Mouse (Mus musculus): ENCODE data around the gene Mybpc2.

Gene Mybpc2

DNA sequence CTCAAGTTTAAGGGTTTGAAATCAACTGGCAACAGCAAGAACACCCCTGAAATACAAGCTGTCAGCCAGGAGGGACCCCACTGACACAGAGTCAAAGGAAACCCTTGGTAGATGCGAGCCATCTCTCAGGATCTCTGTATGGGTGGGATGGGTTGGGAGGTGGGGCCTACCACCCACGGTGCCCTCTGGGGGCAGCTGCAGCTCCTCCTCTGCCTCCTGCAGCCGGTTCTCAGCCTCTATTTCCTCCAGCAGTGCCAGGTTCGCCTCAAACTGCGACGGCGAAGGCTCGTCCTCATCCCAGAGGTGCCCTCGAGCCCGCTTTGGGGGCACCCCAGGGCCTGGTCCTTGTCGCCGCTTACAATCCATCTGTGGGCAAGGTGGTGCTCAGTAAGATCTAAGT lies 18.6 kb upstream of the Mybpc2 start:
- no peak for DNase-seq

DNA sequence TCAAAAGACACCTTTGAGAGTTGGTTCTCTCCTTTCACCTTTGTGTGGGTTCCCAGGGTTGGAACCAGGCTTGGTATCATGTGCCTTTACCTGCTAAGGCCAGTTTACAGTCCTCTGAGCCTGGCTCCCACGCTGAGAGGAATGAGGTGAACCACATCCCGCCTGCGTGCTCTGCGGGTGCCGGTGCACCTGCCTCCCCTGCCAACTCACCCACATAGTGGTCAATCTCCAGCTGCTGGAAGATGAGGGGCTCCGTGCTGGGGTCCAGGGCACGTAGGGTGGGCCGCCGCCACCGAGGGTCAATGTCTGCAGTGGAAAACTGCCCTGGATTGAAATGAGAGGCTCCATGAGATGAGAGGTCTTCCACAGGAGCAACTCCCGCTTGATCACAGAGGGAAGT lies 18.1 kb upstream of the Mybpc2 start:
- DNase-seq: no peak

GRCm38 (mm10) chr7:44538756-44539624 lies 14.5 kb upstream of the Mybpc2 start:
- DNase-seq: no peak

GRCm38 (mm10) chr7:44537496-44537895 lies 13.0 kb upstream of the Mybpc2 start:
- DNase-seq: peak; percentile 81

- no peak for DNase-seq
These were observed 12.6 kb upstream of the Mybpc2 start for GRCm38 (mm10) chr7:44537009-44537408.

GRCm38 (mm10) chr7:44536590-44536968 lies 12.1 kb upstream of the Mybpc2 start:
- DNase-seq: peak; percentile 86

DNA sequence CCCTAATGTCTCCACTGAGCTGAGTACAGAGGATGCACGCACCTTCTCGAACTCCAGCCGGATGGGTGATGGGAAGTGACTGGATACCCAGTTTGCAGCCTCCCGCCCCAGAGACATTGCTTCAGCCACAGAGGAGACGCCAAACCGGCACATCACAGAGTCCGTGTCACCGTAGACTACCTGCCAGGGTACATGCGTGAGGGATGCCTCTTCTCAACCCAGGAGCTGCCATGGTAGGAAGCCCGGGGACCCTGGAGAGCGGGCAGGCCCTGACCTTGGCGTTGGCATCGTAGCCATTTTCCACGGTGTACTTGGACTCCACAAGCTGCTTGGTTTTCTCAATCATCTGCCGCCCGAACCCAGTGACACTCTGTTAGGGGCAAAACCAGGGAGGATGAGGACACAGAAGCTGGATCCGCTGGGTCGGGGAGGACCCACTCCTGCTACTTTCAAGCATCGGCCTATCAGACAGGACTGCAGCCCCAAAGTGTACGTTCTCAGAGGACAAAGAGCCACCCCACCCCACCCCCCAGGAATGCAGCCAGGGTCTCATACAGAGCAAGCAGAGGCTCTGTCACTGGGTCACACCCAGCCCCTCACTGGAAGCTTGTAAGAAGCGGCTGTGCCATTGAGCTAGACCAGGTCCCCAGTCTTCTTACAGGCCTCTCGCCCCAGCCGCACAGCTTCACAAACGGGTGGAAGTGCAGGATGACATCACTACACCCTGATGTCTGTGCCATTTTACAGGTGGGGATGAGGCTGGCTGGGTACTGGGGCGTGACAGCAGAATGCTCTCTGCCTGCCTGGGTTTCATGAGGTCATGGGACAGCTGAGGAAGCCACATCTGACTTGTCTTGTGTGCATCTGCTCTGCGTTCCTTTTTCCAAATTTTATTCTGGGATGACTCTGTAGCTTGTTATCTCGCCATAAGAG lies 11.5 kb upstream of the Mybpc2 start:
- DNase-seq: no peak

DNA sequence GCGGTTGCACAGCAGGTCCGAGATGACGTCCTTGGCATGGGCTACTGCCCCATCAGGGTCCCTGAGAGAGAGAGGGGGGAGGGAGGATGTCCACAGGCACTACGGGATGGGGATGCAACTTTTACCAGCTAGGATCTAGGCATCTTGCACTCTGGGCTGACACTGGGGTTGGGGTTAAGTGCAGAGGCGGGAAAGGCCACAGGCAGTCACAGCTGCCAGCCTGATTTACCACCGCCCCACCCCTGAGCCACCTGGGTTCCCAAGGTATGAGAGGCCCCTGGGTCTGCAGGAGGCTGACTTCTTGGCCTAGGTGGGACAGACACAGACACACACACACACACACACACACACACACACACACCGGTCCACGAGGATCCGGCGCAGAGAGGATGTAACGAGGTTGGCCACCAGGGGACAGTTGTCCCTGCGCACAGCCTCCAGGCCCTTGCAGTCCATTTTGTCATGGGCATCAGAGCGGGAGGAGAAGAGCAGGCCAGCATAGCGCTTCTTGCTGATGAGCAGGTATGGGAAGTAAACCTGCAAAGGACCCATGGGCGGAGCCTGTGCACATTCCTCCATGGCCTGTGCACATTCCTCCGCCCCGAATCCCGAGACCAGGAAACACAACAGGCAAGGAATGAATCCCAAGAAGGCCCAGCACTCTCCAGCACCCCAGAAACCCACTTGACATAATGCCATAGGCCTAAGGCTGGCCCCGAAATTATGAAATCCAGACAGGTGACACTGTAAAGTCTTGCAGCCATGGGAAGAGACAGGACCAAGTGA lies 10.4 kb upstream of the Mybpc2 start:
- DNase-seq: no peak

DNA sequence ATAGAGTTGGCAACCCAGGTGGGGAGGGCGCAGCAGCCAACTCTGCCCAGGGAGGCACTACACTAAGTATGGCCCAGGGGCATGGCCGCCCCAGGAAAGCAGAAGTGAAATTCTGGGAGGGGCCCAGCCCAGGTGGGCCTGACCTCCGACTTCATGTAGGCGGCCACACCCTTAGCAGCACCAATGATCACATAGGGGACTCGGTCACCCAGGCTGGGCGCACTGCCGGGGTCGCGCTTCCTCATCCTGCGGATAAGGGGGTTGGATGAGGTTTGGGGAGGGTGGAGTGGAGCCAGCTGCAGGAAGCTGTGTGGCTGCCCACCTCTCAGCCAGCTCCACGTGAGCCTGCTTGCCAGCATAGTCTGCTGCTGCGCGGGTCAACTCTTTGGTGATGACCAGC lies 9.8 kb upstream of the Mybpc2 start:
- no peak for DNase-seq

- DNase-seq: no peak
These were observed 9.2 kb upstream of the Mybpc2 start for GRCm38 (mm10) chr7:44533746-44534045.

GRCm38 (mm10) chr7:44532918-44533745 lies 8.7 kb upstream of the Mybpc2 start:
- no peak for DNase-seq

DNA sequence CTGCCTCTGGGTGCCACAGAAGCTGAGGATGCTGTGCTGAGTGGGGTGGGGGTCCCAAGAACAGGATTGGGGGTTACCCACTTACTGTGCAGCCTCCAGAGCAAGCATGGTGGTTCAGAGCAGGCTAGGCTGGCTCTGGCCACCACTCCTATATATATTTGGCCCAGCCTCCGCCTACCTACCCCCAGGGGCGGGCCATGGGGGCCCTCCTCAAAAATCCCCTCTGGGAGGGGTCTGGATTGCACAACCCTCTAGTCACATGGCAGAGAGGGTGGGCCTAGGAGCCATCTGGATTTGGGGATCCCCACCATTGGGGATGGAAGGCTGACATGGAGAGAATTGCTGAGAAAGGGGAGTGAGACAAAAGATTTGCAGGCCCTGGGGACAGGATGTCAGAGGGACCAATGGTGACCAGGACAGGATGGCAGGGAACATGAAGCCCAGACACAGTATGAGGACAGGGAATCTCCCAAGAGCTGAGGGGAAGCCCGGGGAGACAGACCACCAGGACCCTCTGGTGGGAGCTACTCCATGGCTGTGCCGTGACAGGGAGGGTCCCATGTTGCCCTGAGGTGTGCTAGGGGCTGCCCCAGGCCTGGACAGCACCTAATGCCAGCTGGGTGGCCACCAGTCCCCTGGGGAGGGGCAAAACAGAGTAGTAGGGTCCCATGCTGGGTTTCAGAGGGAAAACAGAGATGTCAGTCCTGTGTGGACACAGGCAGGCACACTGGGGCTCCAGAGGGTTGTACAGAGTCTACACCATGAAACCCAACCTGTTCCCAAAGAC lies 7.7 kb upstream of the Mybpc2 start, which contains the start of gene Spib:
Gene Spib (minus strand): TSS at position 126 of the 787 bp plus-strand sequence.
- DNase-seq: no peak

GRCm38 (mm10) chr7:44531207-44531606 lies 6.8 kb upstream of the Mybpc2 start:
- no peak for DNase-seq

- DNase-seq: no peak
These were observed 6.1 kb upstream of the Mybpc2 start for GRCm38 (mm10) chr7:44530507-44530906.

GRCm38 (mm10) chr7:44529518-44529917 lies 5.1 kb upstream of the Mybpc2 start:
- no peak for DNase-seq

DNA sequence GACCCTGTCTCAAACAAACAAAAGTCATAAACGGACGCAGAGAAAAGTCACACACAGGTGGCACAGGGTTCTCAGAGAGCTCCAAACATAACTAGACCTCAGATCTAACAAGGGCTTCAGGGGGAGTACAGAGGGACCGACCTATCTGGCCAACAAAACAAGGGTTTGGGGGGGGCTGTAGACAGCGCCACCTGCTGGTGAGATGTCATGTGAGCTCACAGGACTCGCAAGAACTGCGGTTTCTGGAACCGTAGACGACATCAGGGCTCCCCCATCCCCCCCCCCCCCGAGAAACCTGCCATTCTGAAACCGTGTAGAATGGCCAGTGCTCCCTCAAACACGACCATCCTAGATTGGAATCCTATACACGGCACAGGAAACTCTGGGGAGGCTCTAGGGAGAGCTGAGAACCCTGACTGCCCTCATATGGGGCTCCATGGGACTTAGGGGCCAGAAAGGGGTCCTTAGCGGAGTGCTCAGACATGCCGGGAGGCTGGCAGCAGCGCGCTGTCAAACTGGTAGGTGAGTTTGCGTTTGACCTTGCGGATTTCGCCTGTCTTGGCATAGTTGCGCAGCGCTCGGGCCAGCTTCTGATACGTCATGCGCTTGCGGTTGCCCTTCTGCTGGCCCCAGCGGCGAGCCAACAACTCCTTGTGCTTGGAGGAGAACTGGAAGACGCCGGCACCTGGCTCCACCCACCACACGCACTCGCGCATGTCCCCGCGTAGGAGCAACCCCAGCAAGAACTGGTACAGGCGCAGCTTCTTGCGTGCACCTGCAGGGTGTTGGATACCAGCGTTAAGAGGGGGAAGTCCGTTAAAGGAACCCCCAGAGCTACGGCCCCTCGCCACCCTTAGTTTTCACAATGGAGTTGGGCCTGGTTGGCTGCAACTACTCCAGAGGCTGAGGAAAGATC lies 3.3 kb upstream of the Mybpc2 start:
- peak; percentile 87 for DNase-seq

DNA sequence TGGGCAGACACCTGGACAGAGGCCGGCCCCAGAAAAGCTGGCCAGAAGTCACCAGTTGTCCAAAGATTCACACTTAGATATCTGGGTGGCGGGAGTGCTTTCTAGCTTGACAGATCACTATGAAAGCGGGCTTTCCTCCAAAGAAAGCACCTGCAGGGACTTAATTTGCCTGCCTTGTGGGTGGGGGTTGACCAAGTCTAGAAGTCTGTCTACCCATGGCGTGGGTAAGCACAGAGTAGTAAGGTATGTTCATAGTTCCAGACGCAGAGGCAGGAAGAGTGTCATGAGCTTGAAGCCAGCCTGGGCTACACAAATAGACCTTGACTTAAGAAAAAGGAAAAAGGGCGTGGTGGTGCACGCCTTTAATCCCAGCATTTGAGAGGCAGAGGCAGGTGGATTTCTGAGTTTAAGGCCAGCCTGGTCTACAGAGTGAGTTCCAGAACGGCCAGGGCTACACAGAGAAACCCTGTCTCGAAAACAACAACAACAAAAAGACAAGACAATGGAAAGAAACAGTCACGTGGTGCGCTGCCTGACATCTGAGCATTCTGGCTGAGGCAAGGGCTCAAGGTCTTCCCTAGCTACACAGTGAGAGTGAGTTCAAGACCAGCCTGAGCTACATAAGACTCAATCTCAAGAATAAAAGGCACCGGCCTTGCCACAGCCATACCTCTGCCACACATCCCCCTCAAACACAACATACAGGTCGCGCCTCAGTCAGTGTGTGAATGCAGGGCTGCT lies 2.1 kb upstream of the Mybpc2 start:
- DNase-seq: no peak

DNA sequence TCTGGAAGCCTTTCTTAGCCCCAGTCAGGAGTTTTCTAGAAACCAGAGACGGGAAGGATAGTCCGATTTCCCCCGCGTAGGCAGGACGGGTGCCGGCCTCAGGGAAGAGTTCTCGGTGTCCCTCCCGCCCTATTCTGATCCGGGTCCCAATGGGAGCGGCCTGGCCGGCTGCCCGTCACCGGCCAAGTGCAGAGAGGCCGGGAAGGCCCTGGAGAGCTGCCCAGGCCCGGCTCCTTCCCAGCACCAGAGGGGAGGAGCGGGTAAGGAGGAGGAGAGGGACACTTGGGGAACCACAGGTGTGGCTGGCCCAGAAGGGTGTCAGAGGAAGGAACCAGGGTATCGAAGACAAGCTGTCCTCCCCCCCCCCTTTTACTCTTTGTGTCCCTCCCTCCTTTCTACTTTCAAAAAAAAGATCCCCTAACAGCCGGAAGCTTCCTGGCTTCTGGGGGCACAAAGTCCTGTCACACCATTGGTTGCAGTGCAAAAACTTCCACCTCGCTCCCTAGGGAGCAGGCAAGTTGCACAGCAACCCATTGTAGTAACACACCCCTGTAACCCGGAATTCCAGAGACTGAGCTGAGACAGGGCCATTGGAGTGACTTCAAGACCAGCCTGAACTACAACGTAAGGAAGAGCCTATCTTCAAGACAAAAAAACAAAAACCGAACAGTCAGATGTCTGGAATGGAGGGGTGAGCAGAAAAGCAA lies 823 bp upstream of the Mybpc2 start:
- DNase-seq: peak; percentile 75

GRCm38 (mm10) chr7:44523056-44523455 lies 1.4 kb downstream of the Mybpc2 start:
- DNase-seq: no peak
